Mouse (Mus musculus) liver, postnatal 0 days (tissue): ENCODE data around the gene Rnf187. TPM values are rescaled to one million over a fixed set of nuclear protein-coding genes. Genes with fewer than 3 reads are reported as not detected.

Source experiments
- ATAC-seq: fragments of 200-750 bp; cut with Nextera tagmentation; 2 replicates; pipeline ENCODE4 v1.8.0; 2017; ENCODE audit warnings: mild to moderate bottlenecking, moderate library complexity
- DNase-seq: peaks from one replicate; pipeline ENCODE4 v3.0.0-alpha.2; 2016
- H3K27ac ChIP-seq: fragments of 300-500 bp; sonication (generic); 2 replicates; pipeline ENCODE4 v1.5.1; 2014; ENCODE audit warnings: antibody characterized with exemption, moderate library complexity, mild to moderate bottlenecking, low read depth
- H3K27me3 ChIP-seq: fragments of 300-500 bp; sonication (generic); 2 replicates; pipeline ENCODE4 v1.6.1; 2014; ENCODE audit warnings: low read length, control low read depth, mixed read lengths; ENCODE audit not compliant: insufficient read depth
- H3K36me3 ChIP-seq: fragments of 300-500 bp; sonication (generic); replicated peaks from 2 replicates; pipeline ENCODE4 v1.6.1; 2014; ENCODE audit warnings: mild to moderate bottlenecking, control low read depth, low read length, moderate library complexity, mixed read lengths; ENCODE audit not compliant: insufficient read depth
- H3K4me1 ChIP-seq: fragments of 300-500 bp; sonication (generic); 2 replicates; pipeline ENCODE4 v1.6.1; 2014; ENCODE audit warnings: antibody characterized with exemption, mild to moderate bottlenecking, control low read depth; ENCODE audit not compliant: insufficient read depth
- H3K4me2 ChIP-seq: fragments of 300-500 bp; sonication (generic); 2 replicates; pipeline ENCODE4 v1.6.1; 2014; ENCODE audit warnings: low read depth, mild to moderate bottlenecking, low read length, moderate library complexity, mixed read lengths
- H3K4me3 ChIP-seq: fragments of 300-500 bp; sonication (generic); 2 replicates; pipeline ENCODE4 v1.5.1; 2014; ENCODE audit warnings: low read depth, low read length
- H3K9ac ChIP-seq: fragments of 300-500 bp; sonication (generic); replicated peaks from 2 replicates; pipeline ENCODE4 v1.6.1; 2014; ENCODE audit warnings: mild to moderate bottlenecking, moderate library complexity
- H3K9me3 ChIP-seq: fragments of 300-500 bp; sonication (generic); 2 replicates; pipeline ENCODE4 v1.6.1; 2016; ENCODE audit warnings: mild to moderate bottlenecking, control low read depth, low read length, mixed read lengths
- CTCF ChIP-seq: sonication (generic); IDR thresholded peaks from 2 replicates; pipeline ENCODE4 v1.5.1; 2016; ENCODE audit warnings: antibody characterized with exemption, low read depth
- EP300 ChIP-seq: IDR thresholded peaks from 2 replicates; pipeline ENCODE4 v1.6.1; 2016; ENCODE audit warnings: antibody characterized with exemption, low read depth, mild to moderate bottlenecking
- WGBS: fragments of 180-500 bp; shearing (Covaris S2); extraction: QIAGEN DNeasy Blood & Tissue Kit; methylation state at CpG from one replicate; pipeline ENCODE4 v1.1.7; 2014; ENCODE audit not compliant: insufficient replicate concordance; 5-methylcytosine and 5-hydroxymethylcytosine counted together
- polyA plus RNA-seq: library from polyadenylated mRNA; unstranded; fragments of >200 nt; fragmentation: Nextera tagmentation; extraction: Ambion mirVana; gene quantifications from 2 replicates; pipeline ENCODE4 v1.2.1, GENCODE M21; 2015

Rnf187 gene
- 85.3 and 96.0 TPM in 2 replicates for polyA plus RNA-seq

DNA sequence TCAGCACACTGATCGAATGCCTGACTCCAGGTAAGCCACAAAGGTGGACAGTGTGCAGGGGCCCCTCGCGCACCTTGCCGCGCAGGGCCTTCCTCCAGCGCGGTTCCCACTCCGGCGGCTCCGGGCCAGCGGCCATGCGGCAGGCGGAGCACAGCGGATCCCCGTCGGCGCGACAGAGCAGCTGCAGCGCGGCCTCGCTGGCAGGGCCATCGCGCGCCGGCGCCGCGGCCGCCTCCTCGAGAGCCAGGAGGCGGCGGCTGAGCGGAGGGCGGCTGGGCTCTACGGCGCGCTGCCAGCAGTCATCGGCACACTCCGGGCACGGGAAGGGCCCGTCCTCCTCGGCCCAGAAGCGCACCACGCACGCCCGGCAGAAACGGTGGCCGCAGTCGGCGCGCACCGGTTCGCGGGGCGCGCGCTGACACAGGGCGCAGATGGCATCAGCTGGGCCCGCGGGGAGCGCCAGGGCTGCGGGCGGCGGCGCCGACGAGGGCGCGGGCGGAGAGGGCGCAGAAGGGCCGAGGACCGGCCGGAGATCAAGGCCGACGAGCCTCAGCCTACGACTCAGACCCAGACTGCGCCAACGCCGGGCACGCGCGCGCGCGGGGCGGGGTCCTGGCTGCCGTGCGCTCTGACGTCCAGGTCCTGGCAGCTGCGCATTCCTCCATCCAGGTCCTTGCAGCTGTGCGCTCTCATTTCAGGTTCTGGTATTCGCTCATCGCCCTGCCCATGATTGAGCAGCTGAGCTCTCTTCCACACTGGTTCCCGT, at the start of gene Rnf187:
Gene Rnf187 (minus strand): TSS at position 595 of the 766 bp plus-strand sequence.
- Histone ChIP-seq H3K4me1 (peaks cover 14% of the 10 kb centered on the region), H3K9ac (peak within 1 kb of the TSS; percentile 94), H3K36me3 (peaks cover 27% of the 10 kb centered on the region)

DNA sequence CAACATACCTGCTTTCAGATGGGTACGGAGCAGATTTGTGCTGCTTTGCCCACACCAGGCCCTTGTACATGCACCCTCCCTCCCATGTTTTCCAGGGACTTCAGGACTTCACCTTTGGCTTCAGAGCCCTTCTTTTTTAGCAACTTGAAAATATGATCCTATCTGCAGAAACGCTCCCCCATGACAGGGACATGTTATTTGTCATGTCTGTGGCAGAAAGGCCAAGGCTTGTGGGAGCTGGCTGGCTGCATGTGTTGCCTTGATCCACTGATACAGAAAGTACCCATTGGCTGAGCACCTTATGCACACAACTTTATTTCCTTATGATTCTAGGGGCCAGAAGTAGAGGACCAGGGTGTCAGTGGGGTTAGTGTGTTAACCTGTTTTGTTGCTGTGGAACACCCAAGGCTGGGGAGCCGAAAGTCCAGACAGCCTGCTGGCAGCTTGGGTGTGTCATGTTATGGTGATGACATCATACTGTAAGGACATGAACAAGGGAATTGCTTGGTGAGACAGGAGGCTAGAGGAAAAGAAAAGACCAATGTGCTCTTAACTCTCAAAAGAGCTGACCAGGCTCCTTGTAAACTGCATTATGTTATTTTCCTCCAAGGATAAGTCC, 46.7 kb upstream of the Rnf187 start:
- H3K4me3 ChIP-seq = no peak overlapping the region
- H3K4me1 ChIP-seq = peaks cover 13% of the 10 kb centered on the region
- no peak overlapping the region for H3K9ac ChIP-seq
- no peaks in the 10 kb centered on the region for H3K9me3 ChIP-seq
- peaks cover 81% of the 10 kb centered on the region for H3K36me3 ChIP-seq
- H3K27me3 ChIP-seq = no peaks in the 10 kb centered on the region
- TF ChIP-seq CTCF = no peak
- H3K27ac ChIP-seq = no peak overlapping the region
- no peak overlapping the region for H3K4me2 ChIP-seq
- no peak for ATAC-seq
- DNase-seq = no peak
- 91% methylated on average over 3 of the region's 3 CpGs for WGBS

More for the DNA sequence above, at the start of gene Rnf187:
- 2% methylated on average over 72 of the region's 95 CpGs for WGBS
- no peak for TF ChIP-seq CTCF
- peak; percentile 90 for TF ChIP-seq EP300
- Histone ChIP-seq H3K4me2 (peak within 1 kb of the TSS; percentile 100), H3K27me3 (no peaks in the 10 kb centered on the region), H3K27ac (peak within 1 kb of the TSS; percentile 94), H3K9me3 (no peaks in the 10 kb centered on the region), H3K4me3 (peak within 1 kb of the TSS; percentile 91)
- ATAC-seq (peak; percentile 99), DNase-seq (peak; percentile 93)

DNA sequence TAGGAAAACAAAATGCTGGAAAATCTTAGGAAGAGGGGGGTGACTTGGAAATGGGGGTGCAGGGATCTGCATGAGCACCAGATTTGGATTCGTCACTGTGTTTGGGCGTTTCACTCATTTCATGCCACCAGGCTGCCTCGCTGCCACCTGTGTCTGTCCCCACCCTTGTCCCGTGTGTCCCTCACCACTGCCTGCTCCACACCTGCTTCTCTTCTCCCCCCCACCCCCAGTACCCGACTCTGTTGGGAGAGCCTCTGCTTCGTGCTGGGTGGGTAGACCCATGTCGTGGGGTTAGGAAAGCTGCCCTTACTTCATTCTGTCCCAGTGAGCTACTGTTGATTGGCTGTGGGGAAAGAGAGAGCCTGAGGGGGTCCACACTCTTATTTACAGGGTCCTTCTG, 45.9 kb upstream of the Rnf187 start:
- Histone ChIP-seq H3K4me1 (peaks cover 21% of the 10 kb centered on the region), H3K27ac (no peak overlapping the region), H3K9me3 (no peaks in the 10 kb centered on the region), H3K4me3 (no peak overlapping the region), H3K9ac (no peak overlapping the region), H3K4me2 (no peak overlapping the region), H3K27me3 (no peaks in the 10 kb centered on the region), H3K36me3 (peaks cover 74% of the 10 kb centered on the region)
- DNase-seq (no peak), ATAC-seq (no peak)
- no peak for TF ChIP-seq CTCF
- TF ChIP-seq EP300 = no peak
- WGBS = 84% methylated on average over 7 of the region's 7 CpGs

DNA sequence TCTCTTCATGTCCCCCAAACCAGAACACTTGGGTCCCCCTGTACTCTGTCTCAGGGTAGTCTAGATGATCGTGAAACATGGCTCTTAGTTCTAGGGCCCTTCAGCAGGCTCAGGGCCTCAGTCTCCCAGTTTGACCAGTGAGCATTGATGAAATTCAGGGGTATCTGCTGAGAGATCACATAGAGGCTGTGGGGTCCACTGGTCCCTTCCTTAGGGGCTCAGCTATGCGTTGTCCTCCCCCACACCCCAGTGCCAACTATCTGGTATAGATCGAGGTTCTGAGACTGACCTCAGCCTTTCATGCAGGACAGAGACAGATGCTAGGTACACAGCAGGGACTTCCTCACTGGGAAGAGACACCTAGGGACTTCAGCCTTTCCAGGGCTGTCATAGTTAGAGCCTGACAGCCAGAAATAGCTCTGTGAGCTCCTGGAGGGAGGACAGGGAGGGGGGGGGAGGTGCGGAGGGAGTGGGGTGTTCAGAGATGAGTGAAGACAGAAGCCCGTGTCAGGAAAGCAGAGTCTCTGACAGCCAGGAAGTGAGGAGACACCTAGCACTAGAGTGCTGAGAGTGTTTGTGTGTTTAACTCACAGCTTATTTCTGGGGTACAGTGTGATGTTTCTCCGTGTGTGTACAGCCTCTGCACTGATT, 45.1 kb upstream of the Rnf187 start:
- H3K27ac ChIP-seq = no peak overlapping the region
- peaks cover 28% of the 10 kb centered on the region for H3K4me1 ChIP-seq
- no peak overlapping the region for H3K4me3 ChIP-seq
- no peak overlapping the region for H3K9ac ChIP-seq
- H3K4me2 ChIP-seq = no peak overlapping the region
- no peaks in the 10 kb centered on the region for H3K27me3 ChIP-seq
- ATAC-seq (no peak), DNase-seq (no peak)
- H3K36me3 ChIP-seq = peaks cover 66% of the 10 kb centered on the region
- WGBS = 78% methylated on average over 6 of the region's 6 CpGs
- TF ChIP-seq CTCF = no peak
- no peak for TF ChIP-seq EP300
- H3K9me3 ChIP-seq = no peaks in the 10 kb centered on the region

DNA sequence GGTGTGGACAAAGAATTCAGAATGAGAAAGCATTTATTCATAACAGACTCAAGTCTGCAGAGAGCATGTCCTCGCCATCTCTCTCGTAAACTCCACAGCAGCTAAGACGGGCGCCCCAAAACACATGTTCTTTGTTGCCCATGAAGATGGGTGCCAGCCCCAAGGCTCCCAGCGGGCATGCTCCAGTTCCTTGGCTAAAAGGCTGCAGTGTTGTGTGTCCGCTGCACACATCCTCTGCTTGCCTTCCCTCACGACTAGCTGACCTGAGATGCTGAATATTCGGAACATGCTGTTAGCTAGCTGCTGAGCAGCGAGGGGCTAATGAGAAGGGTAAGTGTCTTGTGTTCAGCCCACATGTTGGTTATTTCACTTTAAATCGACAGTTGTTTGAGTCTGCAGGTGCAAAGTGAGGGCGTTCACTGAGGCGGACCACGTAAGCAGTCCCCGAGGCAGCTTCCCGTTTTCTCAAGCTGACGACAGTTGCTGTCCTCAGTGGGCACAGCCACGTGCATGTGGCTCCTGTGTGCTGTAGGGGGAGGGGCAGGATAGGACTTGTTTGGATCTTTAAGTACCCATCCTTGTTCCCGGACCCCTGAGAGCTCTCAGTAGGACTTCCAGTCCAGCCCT, 43.9 kb upstream of the Rnf187 start:
- H3K27ac ChIP-seq = peak overlapping the region; percentile 86
- H3K27me3 ChIP-seq = no peaks in the 10 kb centered on the region
- TF ChIP-seq EP300 (no peak), CTCF (no peak)
- H3K36me3 ChIP-seq = peaks cover 54% of the 10 kb centered on the region
- DNase-seq = peak; percentile 57
- no peak overlapping the region for H3K4me2 ChIP-seq
- WGBS = 70% methylated on average over 18 of the region's 18 CpGs
- H3K4me3 ChIP-seq = no peak overlapping the region
- no peaks in the 10 kb centered on the region for H3K9me3 ChIP-seq
- H3K9ac ChIP-seq = no peak overlapping the region
- ATAC-seq = 0 out of 2 replicates have a peak, but pooled peaks have one; percentile 9
- peaks cover 30% of the 10 kb centered on the region for H3K4me1 ChIP-seq
